Mouse (Mus musculus) cerebellum, postnatal 10 days (tissue): ENCODE results near the gene Anxa4.
A peak's percentile ranks its signal among the peaks of the same experiment; 100 is the strongest.

Source experiments
- DNase-seq, 2 experiments: peaks; one replicate each; pipeline ENCODE4 v3.0.0; 2021; ENCODE audit warnings: mixed read lengths in 2 of 2

Gene Anxa4

GRCm38 (mm10) chr6:86750961-86751360, 42.4 kb downstream of the Anxa4 start:
- no peak for DNase-seq

- no peak for DNase-seq
Observed at GRCm38 (mm10) chr6:86749817-86750216, 43.6 kb downstream of the Anxa4 start.

DNA sequence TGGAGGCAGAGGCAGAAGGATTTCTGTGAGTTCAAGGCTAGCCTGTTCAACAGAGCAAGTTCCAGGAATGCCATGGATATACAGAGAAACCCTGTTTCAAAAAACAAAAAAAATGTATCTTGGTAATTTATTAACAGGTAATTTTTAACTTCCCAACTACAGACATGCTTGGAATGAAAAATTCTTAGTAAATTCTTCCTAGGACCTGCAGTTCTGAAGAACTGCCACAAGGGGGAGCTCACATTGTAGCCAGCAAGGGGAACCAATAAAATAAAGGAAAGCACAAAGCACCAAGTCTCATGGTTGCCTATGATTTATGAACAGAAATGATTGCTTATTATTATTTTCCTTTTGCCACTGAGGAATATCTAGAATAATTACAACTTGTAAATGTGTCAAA, 46.2 kb downstream of the Anxa4 start:
- peak; percentile 67 to 77 for DNase-seq

DNA sequence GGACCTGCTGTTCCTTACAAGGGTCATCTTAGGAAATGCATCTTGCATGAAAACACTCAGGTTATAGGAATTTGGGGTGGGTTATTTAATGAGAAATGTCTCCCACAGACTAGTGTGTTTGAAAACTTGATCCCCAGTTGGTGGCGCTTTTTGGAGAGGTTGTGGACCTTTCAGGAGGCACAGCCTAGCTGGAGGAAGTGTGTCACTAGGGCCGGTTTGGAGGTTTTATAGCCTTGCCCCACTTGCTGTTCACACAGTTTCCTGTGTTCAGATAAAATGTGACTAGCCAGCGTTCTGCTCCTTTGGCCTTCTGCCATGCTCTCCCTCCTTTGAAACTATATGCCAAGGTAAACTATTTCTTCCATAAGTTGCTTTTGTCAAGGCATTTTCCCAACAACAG, 52.7 kb downstream of the Anxa4 start:
- peak in 1 of 2 experiments; percentile 4 for DNase-seq

- DNase-seq: no peak
Observed at GRCm38 (mm10) chr6:86736830-86737229, 56.6 kb downstream of the Anxa4 start.

DNA sequence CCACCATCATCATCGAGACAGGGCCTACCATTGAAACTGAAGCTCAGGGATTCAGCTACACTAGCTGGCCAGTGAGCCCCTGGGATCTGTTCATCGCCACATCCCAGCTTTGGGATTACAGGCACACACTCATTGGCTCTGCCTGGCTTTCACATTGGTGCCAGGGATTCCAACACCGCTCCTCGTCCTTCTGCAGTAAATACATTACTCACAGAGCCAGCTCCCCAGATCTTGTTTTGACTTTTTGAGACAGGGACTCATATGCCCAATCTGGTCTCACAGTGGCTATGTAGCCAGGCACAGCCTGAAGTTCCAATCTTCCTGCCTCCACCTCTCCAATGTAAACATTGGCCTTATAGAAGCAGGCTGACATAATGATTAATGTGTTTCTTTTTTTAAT, 57.1 kb downstream of the Anxa4 start:
- no peak for DNase-seq

DNA sequence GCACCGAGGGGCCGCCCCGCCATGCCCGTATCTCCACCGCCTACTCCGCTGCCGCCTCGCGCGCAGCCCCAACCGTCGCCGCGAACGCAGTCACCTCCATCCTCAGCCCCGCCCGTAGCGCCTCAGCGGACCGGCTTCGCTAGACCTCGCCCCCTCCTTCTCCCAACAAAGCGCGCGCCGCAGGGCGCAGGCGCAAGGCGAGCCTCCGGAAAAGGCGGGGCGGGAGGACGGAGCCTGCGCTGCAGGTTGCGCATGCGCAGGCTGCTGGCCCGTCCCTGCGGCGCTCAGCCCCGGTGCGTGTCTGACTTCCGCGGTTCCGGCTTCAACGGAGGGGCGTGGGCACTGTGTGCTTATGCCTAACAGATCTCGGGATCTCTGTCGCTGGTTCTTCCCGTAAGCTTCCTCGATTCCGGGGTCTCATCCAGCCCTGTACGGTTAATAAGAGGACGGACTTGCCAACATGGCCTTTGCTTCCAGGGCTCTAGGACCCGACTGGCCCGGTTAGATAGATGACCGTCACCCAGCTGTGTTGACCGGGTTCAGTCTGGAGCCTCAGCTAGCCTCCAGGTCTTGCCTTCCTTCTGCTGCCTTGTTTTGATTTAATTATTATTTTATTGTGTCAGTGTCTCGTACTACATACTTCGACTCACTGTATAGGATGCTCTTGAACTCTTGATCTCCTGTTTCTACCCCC, 60.1 kb downstream of the Anxa4 start, which contains the start of gene Gmcl1:
TSS of gene Gmcl1 (minus strand) at position 201 of the 694 bp plus-strand sequence.
- DNase-seq: peak; percentile 97 to 98

GRCm38 (mm10) chr6:86732276-86733173, 60.9 kb downstream of the Anxa4 start:
- peak; percentile 77 to 79 for DNase-seq

GRCm38 (mm10) chr6:86728711-86729110, 64.7 kb downstream of the Anxa4 start:
- DNase-seq: peak; percentile 19 to 26

GRCm38 (mm10) chr6:86721977-86722376, 71.4 kb downstream of the Anxa4 start:
- DNase-seq: no peak

DNA sequence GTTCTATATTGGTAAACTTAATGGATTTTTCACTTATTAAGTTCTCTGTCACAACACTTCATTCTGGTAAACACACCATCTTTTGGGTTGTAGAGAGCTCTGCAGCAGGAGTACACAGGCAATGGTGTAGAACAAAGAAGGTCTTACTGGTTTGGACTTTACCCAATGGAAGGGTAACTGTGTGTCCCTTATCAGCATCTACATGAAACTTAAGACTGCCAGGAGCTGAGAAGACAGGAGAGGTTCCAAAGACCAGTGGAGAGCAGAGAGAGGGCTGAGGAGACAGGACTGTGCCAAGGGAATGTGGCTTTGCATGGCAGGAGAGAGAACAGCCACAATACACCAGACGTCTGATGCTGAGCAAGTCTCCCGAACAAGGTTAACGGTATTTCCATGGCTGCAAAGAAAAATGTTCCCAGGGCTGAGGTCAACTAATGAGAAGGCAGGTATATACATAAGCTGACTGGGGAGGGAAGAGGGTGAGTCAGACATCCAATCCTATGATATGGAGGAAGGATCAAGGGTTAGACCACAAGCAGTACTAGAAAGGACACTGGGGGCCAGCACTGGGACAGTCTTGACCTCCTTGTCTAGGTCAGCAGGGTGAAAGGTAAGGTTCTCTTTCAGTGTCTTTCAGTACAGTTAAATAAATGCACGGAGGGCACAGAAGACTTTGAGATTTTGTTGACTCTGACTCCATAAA, 85.2 kb downstream of the Anxa4 start:
- no peak for DNase-seq

DNA sequence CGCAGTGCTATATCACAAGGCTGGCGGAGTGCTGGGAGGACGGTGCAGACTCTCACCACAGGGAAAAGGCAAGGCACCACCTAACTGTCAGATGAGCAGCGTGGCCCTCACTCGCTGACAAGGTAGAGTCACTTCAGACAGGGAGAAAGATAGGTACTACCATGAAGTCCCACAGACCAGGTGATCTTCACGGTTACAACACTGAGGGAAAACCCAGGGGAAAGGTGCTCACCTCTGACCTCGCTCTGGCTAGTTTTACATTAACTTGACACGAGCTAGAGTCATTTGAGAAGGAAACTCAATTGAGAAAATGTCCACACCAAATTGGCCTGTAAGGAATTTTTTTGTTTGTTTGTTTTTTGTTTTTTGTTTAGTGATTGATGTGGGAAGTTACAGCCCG, 90.8 kb downstream of the Anxa4 start:
- no peak for DNase-seq

GRCm38 (mm10) chr6:86697903-86698302, 95.5 kb downstream of the Anxa4 start:
- DNase-seq: no peak

GRCm38 (mm10) chr6:86696213-86696612, 97.2 kb downstream of the Anxa4 start:
- peak; percentile 31 to 45 for DNase-seq

- DNase-seq: peak; percentile 59 to 65
Observed at GRCm38 (mm10) chr6:86694465-86694864, 98.9 kb downstream of the Anxa4 start.

- no peak for DNase-seq
Observed at GRCm38 (mm10) chr6:86689671-86690070, 103.7 kb downstream of the Anxa4 start.

- DNase-seq: no peak
Observed at GRCm38 (mm10) chr6:86686971-86687370, 106.4 kb downstream of the Anxa4 start.
